Mouse (Mus musculus) hematopoietic stem cell, adult 5-6 weeks (primary cell): ENCODE measurements around the gene Tbc1d9b. TPM values are rescaled to one million over a fixed set of nuclear protein-coding genes. Genes with fewer than 3 reads are reported as not detected.

Experiments used
- ATAC-seq, 2 experiments: fragments of 125-278 bp in 1 of 2; replicated peaks in 1 of 2; 2 replicates each; pipeline ENCODE4 v1.8.0; 2016 to 2017; ENCODE audit warnings: inconsistent platforms in 2 of 2, mild to moderate bottlenecking in 2 of 2, moderate number of reproducible peaks in 2 of 2, low read depth in 1 of 2, moderate TSS enrichment in 1 of 2; ENCODE audit not compliant: low FRiP score in 2 of 2, poor library complexity in 2 of 2, severe bottlenecking in 2 of 2, insufficient read depth in 1 of 2, low TSS enrichment in 1 of 2
- total RNA-seq: library from RNA; stranded (forward); fragments of 172-1452, 232-1000 nt; gene quantifications from 2 replicates; pipeline ENCODE4 v1.2.3, GENCODE M21; 2017

Tbc1d9b gene
- total RNA-seq, 1 experiment from 2014 or later, result 89.9 TPM

DNA sequence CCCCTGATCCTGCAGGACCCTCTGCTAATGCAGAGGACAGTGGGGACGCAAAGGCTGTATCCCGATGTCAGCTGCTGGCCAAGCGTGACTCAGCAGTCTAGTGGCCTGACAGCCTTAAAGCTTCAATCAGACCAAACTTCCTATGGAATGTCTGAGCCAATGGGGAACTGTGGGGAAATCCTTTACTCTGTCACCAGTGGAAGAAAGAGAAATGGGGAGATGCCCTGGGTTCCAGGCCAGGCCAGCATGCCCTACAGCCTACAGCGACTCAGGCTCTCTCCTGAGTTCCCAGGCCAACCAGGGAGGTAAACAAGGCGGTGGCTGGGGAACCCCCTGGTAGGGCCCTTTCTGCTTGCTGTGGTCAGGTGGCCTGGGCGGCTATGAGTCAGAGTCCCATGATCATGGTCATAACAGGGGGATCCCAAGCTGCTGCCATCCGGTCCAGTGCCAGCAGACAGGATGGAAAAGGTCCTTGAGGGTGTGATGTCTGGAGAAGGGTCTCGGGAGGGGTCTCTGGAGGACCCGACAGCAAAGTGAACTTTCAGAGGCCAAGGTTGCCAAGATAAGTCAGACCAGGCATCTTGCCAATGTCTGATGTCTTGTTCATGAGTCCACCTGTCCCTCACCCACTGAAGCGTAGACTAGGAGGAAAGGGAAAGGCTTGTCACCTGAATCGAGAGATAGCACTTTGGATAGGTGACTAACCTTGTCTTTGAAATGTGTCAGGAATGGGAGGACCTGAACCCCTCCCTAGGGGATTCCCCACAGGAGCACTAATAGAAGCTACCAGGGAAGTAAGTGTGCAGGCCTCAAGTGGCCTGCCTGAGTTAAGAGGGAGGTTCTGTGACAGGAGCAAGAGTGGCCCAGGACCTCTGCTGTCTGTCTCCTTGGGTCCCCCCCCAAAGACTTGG lies 81.9 kb downstream of the Tbc1d9b start:
- ATAC-seq, result peak in 1 of 2 experiments; percentile 49; a peak in 1 of 4 replicates

DNA sequence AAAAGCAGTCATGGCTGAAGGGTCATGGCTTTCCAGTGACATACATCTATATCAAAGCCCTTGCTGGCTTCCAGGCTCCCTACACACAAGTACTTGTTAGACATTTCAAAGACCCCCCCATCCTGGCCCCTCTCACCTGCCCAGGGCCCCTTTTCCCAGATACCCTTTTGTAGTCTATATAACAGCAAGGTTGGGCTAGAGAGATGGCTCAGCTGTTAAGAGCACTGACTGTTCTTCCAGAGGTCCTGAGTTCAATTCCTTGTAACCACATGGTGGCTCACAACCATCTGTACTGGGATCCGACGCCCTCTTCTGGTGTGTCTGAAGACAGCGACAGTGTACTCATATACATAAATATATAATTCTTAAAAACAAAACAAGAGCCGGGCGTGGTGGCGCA lies 83.4 kb downstream of the Tbc1d9b start:
- ATAC-seq, result no peak

DNA sequence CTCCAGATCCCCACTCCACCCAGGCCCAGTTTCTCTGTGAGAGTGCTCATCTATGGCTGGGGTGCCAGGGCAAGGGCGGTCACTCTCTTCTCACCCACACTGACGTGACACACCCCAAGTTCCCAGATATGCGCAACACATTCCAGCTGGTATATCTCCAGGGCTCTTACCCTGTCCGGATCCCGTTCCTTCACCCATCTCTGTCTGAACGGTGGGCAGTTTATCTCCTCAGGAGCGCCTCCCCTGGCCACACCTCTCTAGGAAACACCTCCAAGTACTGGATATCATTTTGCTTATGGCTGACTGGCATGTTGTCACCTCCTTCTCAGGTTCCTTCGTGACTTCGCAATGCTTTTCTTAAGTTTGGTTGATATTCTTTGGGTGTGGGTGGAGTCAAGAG lies 84.4 kb downstream of the Tbc1d9b start:
- no peak for ATAC-seq

DNA sequence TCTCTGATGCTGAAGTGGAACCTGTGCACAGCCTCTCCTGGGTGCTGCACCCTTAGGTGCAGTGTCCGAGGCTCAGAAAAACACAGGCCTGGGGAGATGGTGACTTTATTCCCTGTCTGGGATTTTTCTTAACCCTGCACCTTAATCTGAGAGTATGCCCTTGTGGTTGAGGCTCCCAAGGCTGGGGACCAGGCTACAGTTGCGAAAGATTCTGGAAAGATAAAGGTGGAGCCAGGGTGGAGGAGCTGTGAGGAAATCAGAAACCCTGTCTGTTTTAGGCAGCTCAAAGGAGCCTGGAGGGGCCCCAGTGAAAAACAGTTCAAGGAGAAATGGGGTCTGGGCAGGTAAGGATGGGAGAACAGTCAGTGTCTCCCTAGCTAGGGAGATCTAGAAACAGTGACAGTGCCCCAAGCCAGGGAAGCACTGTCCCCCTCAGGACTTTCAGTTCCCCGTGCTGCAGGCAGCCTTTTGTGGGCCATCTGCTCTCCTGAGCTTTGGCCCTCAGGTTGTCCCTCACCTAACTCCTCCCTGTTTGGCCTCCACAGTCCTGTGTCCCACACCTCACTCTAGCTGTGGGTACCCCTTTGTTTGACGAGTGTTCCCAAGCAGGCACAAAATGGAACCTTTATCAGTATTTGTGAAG lies 85.6 kb downstream of the Tbc1d9b start:
- no peak for ATAC-seq

DNA sequence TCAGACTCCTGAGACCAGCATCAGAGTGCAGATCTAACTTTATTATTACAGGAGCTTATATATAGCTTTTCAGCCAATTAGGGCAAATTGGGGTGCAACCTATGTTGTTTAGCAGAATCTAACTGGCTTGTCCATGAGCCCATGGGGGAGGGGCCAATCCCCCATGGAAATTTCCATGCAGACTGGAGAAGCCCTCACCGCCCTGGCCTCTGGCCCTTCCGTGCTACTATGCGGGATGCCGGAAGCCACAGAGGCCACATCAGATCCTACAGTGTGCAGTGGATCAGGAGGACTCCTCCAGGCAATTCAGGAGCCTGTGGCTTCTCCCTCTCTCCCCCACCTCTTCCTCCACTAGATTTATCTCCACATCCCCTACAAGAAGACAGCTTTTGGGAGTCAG lies 86.6 kb downstream of the Tbc1d9b start:
- ATAC-seq, result no peak

DNA sequence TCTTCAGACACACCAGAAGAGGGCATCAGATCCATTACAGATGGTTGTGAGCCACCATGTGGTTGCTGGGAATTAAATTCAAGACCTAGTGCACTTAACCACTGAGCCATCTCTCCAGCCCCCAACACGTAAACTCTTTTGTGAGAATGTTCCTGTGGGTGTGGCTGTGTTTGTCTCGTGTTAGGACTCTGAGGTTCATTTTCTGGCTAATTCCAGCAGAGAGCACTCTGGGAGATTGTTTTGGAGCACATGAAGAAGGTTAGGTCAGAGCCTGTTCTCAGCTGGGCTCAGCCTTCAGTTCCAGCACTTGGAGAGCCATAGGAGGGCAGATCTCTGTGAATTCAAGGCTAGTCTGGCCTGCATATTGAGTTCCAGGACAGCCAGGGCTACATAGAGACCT lies 88.6 kb downstream of the Tbc1d9b start:
- ATAC-seq, result no peak

Other genes starting within 250 kb of the Tbc1d9b start
- 0.15 TPM in 1 of 2 replicates, not detected in the other for gene Rasgef1c, start 229.6 kb upstream of the Tbc1d9b start, total RNA-seq
- 288 and 337 TPM in 2 replicates for gene Rnf130, start 106.0 kb upstream of the Tbc1d9b start, total RNA-seq
- gene Mrnip, start 43.0 kb downstream of the Tbc1d9b start, total RNA-seq, result 5.4 and 10.9 TPM in 2 replicates
- 371 and 449 TPM in 2 replicates for gene Sqstm1, start 79.4 kb downstream of the Tbc1d9b start, total RNA-seq
- 9.0 and 17.0 TPM in 2 replicates for gene Mgat4b, start 79.5 kb downstream of the Tbc1d9b start, total RNA-seq
- gene Ltc4s, start 107.2 kb downstream of the Tbc1d9b start, total RNA-seq, result 4.3 and 12.0 TPM in 2 replicates
- 4.5 and 7.1 TPM in 2 replicates for gene Maml1, start 160.9 kb downstream of the Tbc1d9b start, total RNA-seq
- gene Canx, start 194.3 kb downstream of the Tbc1d9b start, total RNA-seq, result 717 and 931 TPM in 2 replicates
- gene Cby3, start 223.1 kb downstream of the Tbc1d9b start, total RNA-seq, result not detected in 2 replicates
- gene Hnrnph1, start 245.6 kb downstream of the Tbc1d9b start, total RNA-seq, result 1,107 and 1,206 TPM in 2 replicates